Mouse (Mus musculus): ENCODE data around the gene Eif2ak1.
"Not testable (repeated sequence)": the region's sequence is repeated elsewhere in the genome, so short reads cannot be mapped to it uniquely, and the experiment has no call there.

Gene Eif2ak1

GRCm38 (mm10) chr5:143817116-143817930 lies at the start of gene Eif2ak1:
Gene Eif2ak1, plus strand, starts transcription at chr5:143817788.
- in situ Hi-C loops (cut with MseI, MboI): no loop called here

GRCm38 (mm10) chr5:143781951-143782350 lies 35.6 kb upstream of the Eif2ak1 start:
- in situ Hi-C loops (cut with MseI, MboI): no loop called here

- in situ Hi-C loops (cut with MseI, MboI): no loop called here
Observed at GRCm38 (mm10) chr5:143785391-143785790, 32.2 kb upstream of the Eif2ak1 start.

- in situ Hi-C loops (cut with MseI, MboI): not testable (repeated sequence)
Observed at GRCm38 (mm10) chr5:143801216-143801615, 16.4 kb upstream of the Eif2ak1 start.

- in situ Hi-C loops (cut with MseI, MboI): no loop called here
Observed at GRCm38 (mm10) chr5:143804056-143804765, 13.4 kb upstream of the Eif2ak1 start.

GRCm38 (mm10) chr5:143807268-143807667 lies 10.3 kb upstream of the Eif2ak1 start:
- in situ Hi-C loops (cut with MseI, MboI): no loop called here

GRCm38 (mm10) chr5:143809421-143810090 lies 8.0 kb upstream of the Eif2ak1 start:
- in situ Hi-C loops (cut with MseI, MboI): no loop called here

- in situ Hi-C loops (cut with MseI, MboI): no loop called here
Observed at GRCm38 (mm10) chr5:143811653-143812052, 5.9 kb upstream of the Eif2ak1 start.

- in situ Hi-C loops (cut with MseI, MboI): no loop called here
Observed at GRCm38 (mm10) chr5:143814626-143815025, 3.0 kb upstream of the Eif2ak1 start.

- in situ Hi-C loops (cut with MseI, MboI): no loop called here
Observed at GRCm38 (mm10) chr5:143817931-143818311, 333 bp downstream of the Eif2ak1 start.

GRCm38 (mm10) chr5:143818461-143818860 lies 873 bp downstream of the Eif2ak1 start:
- in situ Hi-C loops (cut with MseI, MboI): no loop called here

- in situ Hi-C loops (cut with MseI, MboI): no loop called here
Observed at GRCm38 (mm10) chr5:143818949-143819348, 1.4 kb downstream of the Eif2ak1 start.

GRCm38 (mm10) chr5:143819906-143820660 lies 2.5 kb downstream of the Eif2ak1 start:
- in situ Hi-C loops (cut with MseI, MboI): no loop called here

GRCm38 (mm10) chr5:143820820-143821219 lies 3.2 kb downstream of the Eif2ak1 start:
- in situ Hi-C loops (cut with MseI, MboI): no loop called here

- in situ Hi-C loops (cut with MseI, MboI): no loop called here
Observed at GRCm38 (mm10) chr5:143871547-143872169, 54.1 kb downstream of the Eif2ak1 start.

GRCm38 (mm10) chr5:143874571-143874970 lies 57.0 kb downstream of the Eif2ak1 start:
- in situ Hi-C loops (cut with MseI, MboI): no loop called here

- in situ Hi-C loops (cut with MseI, MboI): no loop called here
Observed at GRCm38 (mm10) chr5:143885274-143885673, 67.7 kb downstream of the Eif2ak1 start.

- in situ Hi-C loops (cut with MseI, MboI): no loop called here
Observed at GRCm38 (mm10) chr5:143890741-143891140, 73.2 kb downstream of the Eif2ak1 start.

- in situ Hi-C loops (cut with MseI, MboI): no loop called here
Observed at GRCm38 (mm10) chr5:143892255-143892886, 74.8 kb downstream of the Eif2ak1 start.

- in situ Hi-C loops (cut with MseI, MboI): no loop called here
Observed at GRCm38 (mm10) chr5:143893396-143893795, 75.8 kb downstream of the Eif2ak1 start.
